Mouse (Mus musculus) liver, adult 2 months (tissue): ENCODE measurements around the gene Glis2. TPM values are rescaled to one million over a fixed set of nuclear protein-coding genes. Genes with fewer than 3 reads are reported as not detected.

Source experiments
- DNase-seq: peaks from one replicate; pipeline ENCODE4 v3.0.0-alpha.2; 2011; ENCODE audit warnings: low read depth, low spot score; ENCODE audit errors: extremely low read depth
- H3K27ac ChIP-seq: fragments of 200-500 bp; replicated peaks from 2 replicates; pipeline ENCODE4 v1.5.1; 2012; ENCODE audit warnings: low read depth, mild to moderate bottlenecking, control low read depth, inconsistent platforms, low read length; ENCODE audit not compliant: insufficient read depth
- H3K27me3 ChIP-seq: fragments of 200-500 bp; 2 replicates; pipeline ENCODE4 v1.6.1; 2012; ENCODE audit warnings: mild to moderate bottlenecking, moderate library complexity, low read length, inconsistent platforms; ENCODE audit not compliant: control insufficient read depth, insufficient read depth
- H3K36me3 ChIP-seq: fragments of 200-500 bp; 2 replicates; pipeline ENCODE4 v1.6.1; 2012; ENCODE audit warnings: low read length, inconsistent platforms; ENCODE audit not compliant: control insufficient read depth, insufficient read depth
- H3K4me1 ChIP-seq: fragments of 200-500 bp; 2 replicates; pipeline ENCODE4 v1.6.1; 2011; ENCODE audit warnings: low read length; ENCODE audit not compliant: control insufficient read depth, insufficient read depth
- H3K4me3 ChIP-seq: fragments of 200-500 bp; 2 replicates; pipeline ENCODE4 v1.5.1; 2011; ENCODE audit warnings: low read depth, mild to moderate bottlenecking, control low read depth, low read length, moderate library complexity; ENCODE audit not compliant: insufficient read depth
- H3K79me2 ChIP-seq: fragments of 200-500 bp; 2 replicates; pipeline ENCODE4 v1.6.1; 2012; ENCODE audit warnings: inconsistent platforms, mild to moderate bottlenecking, low read length, moderate library complexity; ENCODE audit not compliant: control insufficient read depth, insufficient read depth
- H3K9ac ChIP-seq: fragments of 200-500 bp; 2 replicates; pipeline ENCODE4 v1.6.1; 2012; ENCODE audit warnings: low read depth, mild to moderate bottlenecking, control low read depth, inconsistent platforms, low read length
- CTCF ChIP-seq: fragments of 200-500 bp; IDR thresholded peaks from 2 replicates; pipeline ENCODE4 v1.5.1; 2011; ENCODE audit warnings: low read depth, low read length, control low read depth
- POLR2A ChIP-seq: fragments of 200-500 bp; IDR thresholded peaks from 2 replicates; pipeline ENCODE4 v1.6.1; 2011; ENCODE audit warnings: low read length, control low read depth; ENCODE audit not compliant: insufficient read depth; ENCODE audit errors: extremely low read depth
- WGBS: fragments of 180-500 bp; shearing (Covaris S2); methylation state at CpG from one replicate; pipeline ENCODE4 v1.1.7; 2018; 5-methylcytosine and 5-hydroxymethylcytosine counted together
- polyA plus RNA-seq: library from polyadenylated mRNA; depleted of rRNA; stranded (reverse); fragments of >200 nt; gene quantifications from 2 replicates; pipeline ENCODE4 v1.2.3, GENCODE M21; 2012
- total RNA-seq: library from RNA; depleted of rRNA; stranded (reverse); fragments of >200 nt; gene quantifications from 2 replicates; pipeline ENCODE4 v1.2.3, GENCODE M21; 2014

Glis2 gene
- total and polyA plus RNA-seq, 2 experiments = 0.55 to 2.5 TPM

GRCm38 (mm10) chr16:4655764-4656570, 61.5 kb downstream of the Glis2 start:
- peaks cover 19% of the 10 kb centered on the region for H3K4me1 ChIP-seq
- H3K27me3 ChIP-seq = no peaks in the 10 kb centered on the region
- 64% methylated on average over 11 of the region's 11 CpGs for WGBS
- H3K79me2 ChIP-seq = no peaks in the 10 kb centered on the region
- DNase-seq = no peak
- H3K4me3 ChIP-seq = no peak overlapping the region
- H3K9ac ChIP-seq = no peak overlapping the region
- H3K36me3 ChIP-seq = no peaks in the 10 kb centered on the region; the same call in 1 of the 2 replicates
- H3K27ac ChIP-seq = no peak overlapping the region
- TF ChIP-seq CTCF (no peak), POLR2A (no peak)

DNA sequence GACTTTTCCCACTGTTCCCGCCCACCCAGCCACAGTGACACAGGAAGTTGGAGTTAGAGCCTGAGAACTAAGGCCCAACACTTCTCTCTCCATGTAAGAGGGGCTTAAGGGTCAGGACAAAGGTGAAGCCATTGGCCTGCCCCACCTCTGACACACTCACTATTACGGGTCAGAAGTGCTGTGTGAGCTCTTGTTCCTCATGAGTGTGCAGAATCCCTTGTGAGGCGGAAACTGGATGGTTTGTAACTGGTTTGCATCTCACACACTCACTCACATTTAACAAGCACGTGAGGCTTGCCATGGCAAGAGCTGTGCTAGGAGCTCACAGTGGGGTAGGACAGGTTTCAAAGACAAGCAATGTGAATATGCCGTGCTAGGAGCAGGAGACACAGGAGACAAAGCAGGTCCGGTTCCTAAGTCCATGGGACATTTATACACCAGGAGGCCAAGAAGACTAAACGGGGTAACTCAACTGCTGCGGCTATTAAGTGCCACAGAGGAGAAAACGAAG, 62.1 kb downstream of the Glis2 start:
- Histone ChIP-seq H3K27me3 (no peaks in the 10 kb centered on the region), H3K36me3 (peaks cover 3% of the 10 kb centered on the region; the same call in 1 of the 2 replicates), H3K9ac (no peak overlapping the region), H3K27ac (no peak overlapping the region), H3K4me1 (peaks cover 18% of the 10 kb centered on the region), H3K4me3 (no peak overlapping the region), H3K79me2 (no peaks in the 10 kb centered on the region)
- TF ChIP-seq CTCF (no peak), POLR2A (no peak)
- no peak for DNase-seq
- 84% methylated on average over 9 of the region's 9 CpGs for WGBS

DNA sequence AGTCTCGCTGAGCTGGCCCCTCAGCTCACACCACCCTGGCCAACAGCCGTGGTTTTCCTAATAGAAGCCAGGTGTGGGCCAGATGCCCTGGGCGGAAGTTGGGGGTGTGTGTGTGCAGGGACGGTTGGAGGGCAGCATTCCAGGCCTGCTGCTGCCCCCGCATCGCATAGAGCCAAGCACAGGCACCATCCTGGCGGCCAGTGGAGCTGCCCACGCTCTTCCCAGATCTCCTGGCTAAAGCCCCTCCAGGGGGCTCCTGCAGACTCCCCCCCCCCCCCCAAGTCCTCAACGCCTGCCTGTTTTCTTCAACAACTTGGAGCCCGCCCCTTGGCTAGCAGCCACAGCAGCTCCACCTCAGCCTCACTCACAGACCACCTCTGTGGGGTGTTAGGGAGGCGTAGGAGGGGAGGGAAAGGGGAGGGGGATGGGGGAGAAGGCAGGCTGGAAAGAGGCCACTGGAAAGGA, 64.3 kb downstream of the Glis2 start:
- Histone ChIP-seq H3K4me1 (peaks cover 3% of the 10 kb centered on the region), H3K27ac (no peak overlapping the region), H3K27me3 (no peaks in the 10 kb centered on the region), H3K9ac (no peak overlapping the region), H3K79me2 (no peaks in the 10 kb centered on the region), H3K4me3 (no peak overlapping the region), H3K36me3 (peaks cover 5% of the 10 kb centered on the region; the same call in 1 of the 2 replicates)
- no peak for DNase-seq
- TF ChIP-seq POLR2A = no peak
- no peak for TF ChIP-seq CTCF
- WGBS = 76% methylated on average over 11 of the region's 11 CpGs

- Histone ChIP-seq H3K79me2 (no peaks in the 10 kb centered on the region), H3K4me3 (no peak overlapping the region), H3K9ac (no peak overlapping the region), H3K4me1 (peaks cover 3% of the 10 kb centered on the region), H3K36me3 (peaks cover 5% of the 10 kb centered on the region; the same call in 1 of the 2 replicates), H3K27ac (no peak overlapping the region), H3K27me3 (no peaks in the 10 kb centered on the region)
- WGBS = 81% methylated on average over 2 of the region's 2 CpGs
- TF ChIP-seq POLR2A (no peak), CTCF (no peak)
- no peak for DNase-seq
Observed at GRCm38 (mm10) chr16:4659326-4659725, 64.8 kb downstream of the Glis2 start.

GRCm38 (mm10) chr16:4661605-4662004, 67.1 kb downstream of the Glis2 start:
- Histone ChIP-seq H3K9ac (no peak overlapping the region), H3K36me3 (peaks cover 5% of the 10 kb centered on the region; the same call in 1 of the 2 replicates), H3K4me3 (no peak overlapping the region), H3K27me3 (no peaks in the 10 kb centered on the region), H3K79me2 (no peaks in the 10 kb centered on the region), H3K27ac (no peak overlapping the region), H3K4me1 (no peaks in the 10 kb centered on the region)
- no peak for TF ChIP-seq CTCF
- no peak for TF ChIP-seq POLR2A
- no peak for DNase-seq
- 92% methylated on average over 2 of the region's 2 CpGs for WGBS

DNA sequence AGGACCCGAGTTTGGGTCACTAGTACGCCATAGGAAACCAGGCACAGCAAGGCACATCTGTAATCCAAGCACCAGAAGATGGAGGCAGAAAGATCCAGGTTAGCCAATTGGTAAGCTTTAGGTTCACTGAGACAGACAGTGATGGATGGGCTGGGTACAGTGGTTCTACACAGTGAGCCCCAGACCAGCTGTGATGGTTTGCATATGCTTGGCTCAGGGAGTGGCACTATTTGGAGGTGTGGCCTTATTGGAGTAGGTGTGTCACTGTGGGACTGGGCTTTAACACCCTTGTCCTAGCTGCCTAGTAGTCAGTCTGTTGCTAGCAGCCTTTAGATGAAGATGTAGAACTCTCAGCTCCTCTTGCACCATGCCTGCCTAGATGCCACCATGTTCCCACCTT, 69.3 kb downstream of the Glis2 start:
- no peak for TF ChIP-seq CTCF
- no peak for TF ChIP-seq POLR2A
- Histone ChIP-seq H3K9ac (no peak overlapping the region), H3K4me1 (no peaks in the 10 kb centered on the region), H3K4me3 (no peak overlapping the region), H3K79me2 (no peaks in the 10 kb centered on the region), H3K36me3 (peaks cover 5% of the 10 kb centered on the region; the same call in 1 of the 2 replicates), H3K27ac (no peak overlapping the region), H3K27me3 (no peaks in the 10 kb centered on the region)
- WGBS = 92% methylated on average over 2 of the region's 2 CpGs
- no peak for DNase-seq
